Mouse (Mus musculus) bone marrow, adult 2 months (tissue): ENCODE measurements around the gene Nhp2. TPM values are rescaled to one million over a fixed set of nuclear protein-coding genes. Genes with fewer than 3 reads are reported as not detected.

Experiments used
- H3K27ac ChIP-seq: fragments of 200-500 bp; 2 replicates; pipeline ENCODE4 v1.5.1; 2012; ENCODE audit warnings: low read depth, mild to moderate bottlenecking, control low read depth, inconsistent platforms, low read length; ENCODE audit not compliant: control insufficient read depth, poor library complexity, insufficient read depth
- H3K4me1 ChIP-seq: fragments of 200-500 bp; 2 replicates; pipeline ENCODE4 v1.6.1; 2011; ENCODE audit warnings: low read length; ENCODE audit not compliant: control insufficient read depth, insufficient read depth
- H3K4me3 ChIP-seq: fragments of 200-500 bp; replicated peaks from 2 replicates; pipeline ENCODE3; 2011; ENCODE audit warnings: mild to moderate bottlenecking, low read depth, low read length, control low read depth; ENCODE audit not compliant: control insufficient read depth
- CTCF ChIP-seq: fragments of 200-500 bp; IDR thresholded peaks from 2 replicates; pipeline ENCODE4 v1.5.1; 2011; ENCODE audit warnings: low read length, control low read depth; ENCODE audit not compliant: control insufficient read depth, insufficient read depth
- POLR2A ChIP-seq: fragments of 200-500 bp; IDR thresholded peaks from 2 replicates; pipeline ENCODE4 v1.6.1; 2011; ENCODE audit warnings: low read depth, mild to moderate bottlenecking, control low read depth, low read length, borderline replicate concordance; ENCODE audit not compliant: control insufficient read depth
- WGBS: fragments of 180-500 bp; shearing (Covaris S2); methylation state at CpG from one replicate; pipeline ENCODE4 v1.1.7; 2018; 5-methylcytosine and 5-hydroxymethylcytosine counted together
- polyA plus RNA-seq: library from polyadenylated mRNA; stranded (reverse); fragments of >200 nt; gene quantifications from 2 replicates; pipeline ENCODE4 v1.2.4, GENCODE M21; 2011; ENCODE audit warnings: low replicate concordance; ENCODE audit not compliant: missing spikeins, insufficient read depth, insufficient read length

Gene Nhp2
- polyA plus RNA-seq, 1 experiment = 118 TPM

- peak within 1 kb of the TSS; percentile 81 for H3K4me3 ChIP-seq
- TF ChIP-seq POLR2A (no peak), CTCF (no peak)
- 1% methylated on average over 70 of the region's 70 CpGs for WGBS
- H3K27ac ChIP-seq = peak within 1 kb of the TSS; percentile 37; the same call in 1 of the 2 replicates
- H3K4me1 ChIP-seq = peaks cover 4% of the 10 kb centered on the region; the same call in 1 of the 2 replicates
Measured at GRCm38 (mm10) chr11:51650691-51651515, 31.4 kb downstream of the Nhp2 start, which contains the start of the genes N4bp3 and D930048N14Rik. TSS of gene N4bp3 (minus strand) at chr11:51650842. TSS of gene D930048N14Rik (plus strand) at chr11:51650954.

GRCm38 (mm10) chr11:51652889-51653418, 33.4 kb downstream of the Nhp2 start:
- WGBS = 78% methylated on average over 4 of the region's 4 CpGs
- no peak overlapping the region for H3K4me3 ChIP-seq
- TF ChIP-seq POLR2A (no peak), CTCF (no peak)
- no peaks in the 10 kb centered on the region; the same call in 1 of the 2 replicates for H3K4me1 ChIP-seq
- no peak overlapping the region for H3K27ac ChIP-seq

GRCm38 (mm10) chr11:51653736-51654135, 34.2 kb downstream of the Nhp2 start:
- 92% methylated on average over 6 of the region's 6 CpGs for WGBS
- H3K27ac ChIP-seq = no peak overlapping the region
- no peaks in the 10 kb centered on the region; the same call in 1 of the 2 replicates for H3K4me1 ChIP-seq
- H3K4me3 ChIP-seq = no peak overlapping the region
- no peak for TF ChIP-seq POLR2A
- no peak for TF ChIP-seq CTCF

GRCm38 (mm10) chr11:51654891-51655290, 35.4 kb downstream of the Nhp2 start:
- no peak overlapping the region for H3K4me3 ChIP-seq
- no peaks in the 10 kb centered on the region; the same call in 1 of the 2 replicates for H3K4me1 ChIP-seq
- H3K27ac ChIP-seq = no peak overlapping the region
- no peak for TF ChIP-seq POLR2A
- no peak for TF ChIP-seq CTCF
- WGBS = 85% methylated on average over 3 of the region's 3 CpGs

- H3K27ac ChIP-seq = no peak overlapping the region
- TF ChIP-seq POLR2A (no peak), CTCF (no peak)
- no peaks in the 10 kb centered on the region; the same call in 1 of the 2 replicates for H3K4me1 ChIP-seq
- H3K4me3 ChIP-seq = no peak overlapping the region
- WGBS = 83% methylated on average over 10 of the region's 10 CpGs
Measured at GRCm38 (mm10) chr11:51656798-51657521, 37.4 kb downstream of the Nhp2 start.

GRCm38 (mm10) chr11:51658291-51658690, 38.8 kb downstream of the Nhp2 start:
- Histone ChIP-seq H3K4me1 (no peaks in the 10 kb centered on the region; the same call in 1 of the 2 replicates), H3K27ac (no peak overlapping the region), H3K4me3 (no peak overlapping the region)
- no peak for TF ChIP-seq CTCF
- TF ChIP-seq POLR2A = no peak
- WGBS = 17% methylated on average over 7 of the region's 7 CpGs

- Histone ChIP-seq H3K4me1 (no peaks in the 10 kb centered on the region; the same call in 1 of the 2 replicates), H3K4me3 (no peak overlapping the region), H3K27ac (no peak overlapping the region)
- WGBS = 18% methylated on average over 6 of the region's 6 CpGs
- TF ChIP-seq POLR2A = no peak
- no peak for TF ChIP-seq CTCF
Measured at GRCm38 (mm10) chr11:51658705-51659104, 39.2 kb downstream of the Nhp2 start.
